Mouse (Mus musculus) heart, embryonic 11.5 days (tissue): Measurements from ENCODE around the gene Lrrk1. TPM values are rescaled to one million over a fixed set of nuclear protein-coding genes. Genes with fewer than 3 reads are reported as not detected.

Experiments
- ATAC-seq: fragments of 200-750 bp; cut with Nextera tagmentation; replicated peaks from 2 replicates; pipeline ENCODE4 v1.8.0; 2017; ENCODE audit warnings: moderate library complexity; ENCODE audit not compliant: insufficient number of reproducible peaks, low FRiP score, low TSS enrichment
- H3K27ac ChIP-seq: fragments of 300-500 bp; sonication (generic); 2 replicates; pipeline ENCODE4 v1.5.1; 2014; ENCODE audit warnings: mild to moderate bottlenecking, low read depth, low read length
- H3K27me3 ChIP-seq: fragments of 300-500 bp; sonication (generic); 2 replicates; pipeline ENCODE4 v1.6.1; 2014; ENCODE audit warnings: mild to moderate bottlenecking, low read length, mixed read lengths; ENCODE audit not compliant: control insufficient read depth, insufficient read depth
- H3K36me3 ChIP-seq: fragments of 300-500 bp; sonication (generic); 2 replicates; pipeline ENCODE4 v1.6.1; 2014; ENCODE audit warnings: mild to moderate bottlenecking, low read length, moderate library complexity, mixed read lengths; ENCODE audit not compliant: control insufficient read depth, insufficient read depth
- H3K4me1 ChIP-seq: fragments of 300-500 bp; sonication (generic); 2 replicates; pipeline ENCODE4 v1.6.1; 2014; ENCODE audit warnings: low read length; ENCODE audit not compliant: control insufficient read depth, insufficient read depth
- H3K4me2 ChIP-seq: fragments of 300-500 bp; sonication (generic); 2 replicates; pipeline ENCODE4 v1.6.1; 2014; ENCODE audit warnings: mild to moderate bottlenecking, moderate library complexity
- H3K4me3 ChIP-seq: fragments of 300-500 bp; sonication (generic); 2 replicates; pipeline ENCODE4 v1.5.1; 2014; ENCODE audit warnings: low read depth, low read length
- H3K9ac ChIP-seq: fragments of 300-500 bp; sonication (generic); 2 replicates; pipeline ENCODE4 v1.6.1; 2014; ENCODE audit warnings: mild to moderate bottlenecking, low read depth, low read length, moderate library complexity
- H3K9me3 ChIP-seq: fragments of 300-500 bp; sonication (generic); replicated peaks from 2 replicates; pipeline ENCODE4 v1.6.1; 2016; ENCODE audit warnings: low read length; ENCODE audit not compliant: control insufficient read depth
- WGBS: fragments of 180-500 bp; shearing (Covaris S2); extraction: QIAGEN DNeasy Blood & Tissue Kit; methylation state at CpG from one replicate; pipeline ENCODE4 v1.1.7; 2014; ENCODE audit not compliant: insufficient replicate concordance; 5-methylcytosine and 5-hydroxymethylcytosine counted together
- polyA plus RNA-seq: library from polyadenylated mRNA; unstranded; fragments of >200 nt; fragmentation: Nextera tagmentation; extraction: Ambion mirVana; gene quantifications from 2 replicates; pipeline ENCODE4 v1.2.1, GENCODE M21; 2014

Lrrk1 gene
- polyA plus RNA-seq, 1 experiment from 2014 or later, result 6.3 TPM

GRCm38 (mm10) chr7:66307791-66308190, 80.4 kb downstream of the Lrrk1 start:
- Histone ChIP-seq H3K9me3 (no peaks in the 10 kb centered on the region), H3K4me2 (no peak overlapping the region), H3K27ac (no peak overlapping the region), H3K4me1 (peaks cover 10% of the 10 kb centered on the region), H3K27me3 (peaks cover 7% of the 10 kb centered on the region; the same call in 1 of the 2 replicates), H3K4me3 (no peak overlapping the region), H3K36me3 (peaks cover 3% of the 10 kb centered on the region; the same call in 1 of the 2 replicates), H3K9ac (no peak overlapping the region)
- WGBS, result 76% methylated on average over 2 of the region's 2 CpGs
- ATAC-seq, result no peak

- Histone ChIP-seq H3K36me3 (peaks cover 3% of the 10 kb centered on the region; the same call in 1 of the 2 replicates), H3K9me3 (no peaks in the 10 kb centered on the region), H3K4me1 (peaks cover 10% of the 10 kb centered on the region), H3K27ac (no peak overlapping the region), H3K4me2 (no peak overlapping the region), H3K9ac (no peak overlapping the region), H3K4me3 (no peak overlapping the region), H3K27me3 (peaks cover 7% of the 10 kb centered on the region; the same call in 1 of the 2 replicates)
- WGBS, result 84% methylated on average over 16 of the region's 16 CpGs
- no peak for ATAC-seq
Observed at GRCm38 (mm10) chr7:66305714-66306198, 82.4 kb downstream of the Lrrk1 start.

GRCm38 (mm10) chr7:66304993-66305713, 83.0 kb downstream of the Lrrk1 start:
- no peak overlapping the region for H3K9ac ChIP-seq
- H3K27ac ChIP-seq, result no peak overlapping the region
- no peak overlapping the region for H3K4me3 ChIP-seq
- peaks cover 10% of the 10 kb centered on the region for H3K4me1 ChIP-seq
- H3K36me3 ChIP-seq, result peaks cover 3% of the 10 kb centered on the region; the same call in 1 of the 2 replicates
- ATAC-seq, result no peak
- no peak overlapping the region for H3K4me2 ChIP-seq
- H3K9me3 ChIP-seq, result no peaks in the 10 kb centered on the region
- WGBS, result 80% methylated on average over 8 of the region's 8 CpGs
- peaks cover 7% of the 10 kb centered on the region; the same call in 1 of the 2 replicates for H3K27me3 ChIP-seq

GRCm38 (mm10) chr7:66303922-66304660, 84.1 kb downstream of the Lrrk1 start:
- no peak overlapping the region for H3K27ac ChIP-seq
- peaks cover 6% of the 10 kb centered on the region for H3K4me1 ChIP-seq
- no peak overlapping the region for H3K9ac ChIP-seq
- 82% methylated on average over 14 of the region's 14 CpGs for WGBS
- peaks cover 3% of the 10 kb centered on the region; the same call in 1 of the 2 replicates for H3K36me3 ChIP-seq
- no peaks in the 10 kb centered on the region for H3K9me3 ChIP-seq
- peaks cover 7% of the 10 kb centered on the region; the same call in 1 of the 2 replicates for H3K27me3 ChIP-seq
- H3K4me3 ChIP-seq, result no peak overlapping the region
- ATAC-seq, result no peak
- no peak overlapping the region for H3K4me2 ChIP-seq

- Histone ChIP-seq H3K27me3 (no peaks in the 10 kb centered on the region), H3K4me3 (no peak overlapping the region), H3K4me2 (no peak overlapping the region), H3K9me3 (no peaks in the 10 kb centered on the region), H3K36me3 (peaks cover 1% of the 10 kb centered on the region), H3K9ac (no peak overlapping the region), H3K27ac (no peak overlapping the region), H3K4me1 (no peaks in the 10 kb centered on the region)
- 73% methylated on average over 4 of the region's 4 CpGs for WGBS
- no peak for ATAC-seq
Observed at GRCm38 (mm10) chr7:66301486-66301885, 86.7 kb downstream of the Lrrk1 start.

- Histone ChIP-seq H3K4me2 (no peak overlapping the region), H3K36me3 (no peaks in the 10 kb centered on the region; the same call in 1 of the 2 replicates), H3K4me1 (no peaks in the 10 kb centered on the region), H3K4me3 (no peak overlapping the region), H3K27ac (no peak overlapping the region), H3K27me3 (no peaks in the 10 kb centered on the region), H3K9ac (no peak overlapping the region), H3K9me3 (no peaks in the 10 kb centered on the region)
- ATAC-seq, result no peak
- 7% methylated on average over 5 of the region's 5 CpGs for WGBS
Observed at GRCm38 (mm10) chr7:66300680-66301079, 87.5 kb downstream of the Lrrk1 start.

GRCm38 (mm10) chr7:66297656-66298021, 90.5 kb downstream of the Lrrk1 start:
- Histone ChIP-seq H3K4me1 (peaks cover 4% of the 10 kb centered on the region; the same call in 1 of the 2 replicates), H3K4me3 (no peak overlapping the region), H3K9ac (no peak overlapping the region), H3K4me2 (no peak overlapping the region), H3K9me3 (no peaks in the 10 kb centered on the region), H3K27ac (no peak overlapping the region), H3K27me3 (no peaks in the 10 kb centered on the region), H3K36me3 (peaks cover 6% of the 10 kb centered on the region)
- no peak for ATAC-seq
- WGBS, result 73% methylated on average over 9 of the region's 9 CpGs

- Histone ChIP-seq H3K27ac (no peak overlapping the region), H3K4me2 (no peak overlapping the region), H3K9me3 (no peaks in the 10 kb centered on the region), H3K4me1 (peaks cover 4% of the 10 kb centered on the region; the same call in 1 of the 2 replicates), H3K36me3 (peaks cover 6% of the 10 kb centered on the region), H3K4me3 (no peak overlapping the region), H3K27me3 (no peaks in the 10 kb centered on the region), H3K9ac (no peak overlapping the region)
- ATAC-seq, result no peak
- 67% methylated on average over 12 of the region's 12 CpGs for WGBS
Observed at GRCm38 (mm10) chr7:66296921-66297655, 91.1 kb downstream of the Lrrk1 start.
